Mouse (Mus musculus): ENCODE measurements at regions not wholly inside any gene's neighbourhood (a gene's known extent, or its start where the extent isn't known, plus 50 kb on each side); places are given as distances from the start of the nearest gene placed in this dataset.

GRCm38 (mm10) chr3:39712795-39713709, 818.0 kb upstream of the Intu start:
- DNase-seq, result no peak
- intact Hi-C loops (cut with DNase I; ENCODE audit: low total_unique reads), result no loop called here

- no peak for DNase-seq
- intact Hi-C loops (cut with DNase I; ENCODE audit: low total_unique reads), result no loop called here
Measured at GRCm38 (mm10) chr3:39714056-39714592, 817.0 kb upstream of the Intu start.

GRCm38 (mm10) chr3:39718946-39719545, 812.0 kb upstream of the Intu start:
- intact Hi-C loops (cut with DNase I; ENCODE audit: low total_unique reads), result no loop called here

GRCm38 (mm10) chr3:39725755-39726154, 805.3 kb upstream of the Intu start:
- no peak for DNase-seq
- intact Hi-C loops (cut with DNase I; ENCODE audit: low total_unique reads), result no loop called here

More at GRCm38 (mm10) chr3:39718946-39719545, 812.0 kb upstream of the Intu start:
- peak; percentile 16 for DNase-seq

- DNase-seq, result no peak
- intact Hi-C loops (cut with DNase I; ENCODE audit: low total_unique reads), result no loop called here
Measured at GRCm38 (mm10) chr3:39736639-39737038, 794.4 kb upstream of the Intu start.

- intact Hi-C loops (cut with DNase I; ENCODE audit: low total_unique reads), result no loop called here
- DNase-seq, result no peak
Measured at GRCm38 (mm10) chr3:39745947-39746346, 785.1 kb upstream of the Intu start.

- DNase-seq, result no peak
- intact Hi-C loops (cut with DNase I; ENCODE audit: low total_unique reads), result no loop called here
Measured at GRCm38 (mm10) chr3:39768981-39769568, 762.0 kb upstream of the Intu start.

- intact Hi-C loops (cut with DNase I; ENCODE audit: low total_unique reads), result no loop called here
- DNase-seq, result no peak
Measured at GRCm38 (mm10) chr3:39776278-39777039, 754.6 kb upstream of the Intu start.

GRCm38 (mm10) chr3:39779690-39780218, 751.3 kb upstream of the Intu start:
- no peak for DNase-seq
- intact Hi-C loops (cut with DNase I; ENCODE audit: low total_unique reads), result no loop called here

GRCm38 (mm10) chr3:39780270-39780669, 750.8 kb upstream of the Intu start:
- DNase-seq, result no peak
- intact Hi-C loops (cut with DNase I; ENCODE audit: low total_unique reads), result no loop called here

- DNase-seq, result no peak
- intact Hi-C loops (cut with DNase I; ENCODE audit: low total_unique reads), result no loop called here
Measured at GRCm38 (mm10) chr3:39784901-39785300, 746.2 kb upstream of the Intu start.

GRCm38 (mm10) chr3:39809586-39809985, 721.5 kb upstream of the Intu start:
- no peak for DNase-seq
- intact Hi-C loops (cut with DNase I; ENCODE audit: low total_unique reads), result no loop called here

GRCm38 (mm10) chr3:39814814-39815213, 716.3 kb upstream of the Intu start:
- peak; percentile 31 for DNase-seq

GRCm38 (mm10) chr3:39830488-39831056, 700.5 kb upstream of the Intu start:
- intact Hi-C loops (cut with DNase I; ENCODE audit: low total_unique reads), result no loop called here
- no peak for DNase-seq

More at GRCm38 (mm10) chr3:39814814-39815213, 716.3 kb upstream of the Intu start:
- intact Hi-C loops (cut with DNase I; ENCODE audit: low total_unique reads), result loop anchor here (10.0 kb wide), 1 partner anchor 420 kb away; no protein-coding TSS in a partner anchor

- intact Hi-C loops (cut with DNase I; ENCODE audit: low total_unique reads), result no loop called here
- DNase-seq, result no peak
Measured at GRCm38 (mm10) chr3:39838377-39839145, 692.5 kb upstream of the Intu start.

GRCm38 (mm10) chr3:39840946-39841345, 690.1 kb upstream of the Intu start:
- intact Hi-C loops (cut with DNase I; ENCODE audit: low total_unique reads), result no loop called here
- no peak for DNase-seq

GRCm38 (mm10) chr3:39845123-39845522, 686.0 kb upstream of the Intu start:
- DNase-seq, result no peak
- intact Hi-C loops (cut with DNase I; ENCODE audit: low total_unique reads), result no loop called here

- intact Hi-C loops (cut with DNase I; ENCODE audit: low total_unique reads), result no loop called here
- no peak for DNase-seq
Measured at GRCm38 (mm10) chr3:39848829-39849228, 682.3 kb upstream of the Intu start.

Data from gastrocnemius, postnatal 14 days (tissue).